Mouse (Mus musculus) kidney, adult 2 months (tissue): ENCODE results near the gene Myh6. TPM values are rescaled to one million over a fixed set of nuclear protein-coding genes. Genes with fewer than 3 reads are reported as not detected.
"Not testable (repeated sequence)": the region's sequence is repeated elsewhere in the genome, so short reads cannot be mapped to it uniquely, and the experiment has no call there.

ENCODE experiments used
- DNase-seq: peaks from one replicate; pipeline ENCODE4 v3.0.0; 2021
- H3K27ac ChIP-seq: fragments of 200-500 bp; 2 replicates; pipeline ENCODE4 v1.5.1; 2012; ENCODE audit warnings: low read depth, low read length, control low read depth, inconsistent platforms; ENCODE audit not compliant: insufficient read depth
- H3K27me3 ChIP-seq: fragments of 200-500 bp; replicated peaks from 2 replicates; pipeline ENCODE4 v1.6.1; 2012; ENCODE audit warnings: mild to moderate bottlenecking, moderate library complexity, low read length, inconsistent platforms; ENCODE audit not compliant: control insufficient read depth, insufficient read depth
- H3K36me3 ChIP-seq: fragments of 200-500 bp; 2 replicates; pipeline ENCODE4 v1.6.1; 2012; ENCODE audit warnings: mild to moderate bottlenecking, moderate library complexity, low read length, inconsistent platforms; ENCODE audit not compliant: control insufficient read depth, insufficient read depth
- H3K4me1 ChIP-seq: fragments of 200-500 bp; 2 replicates; pipeline ENCODE4 v1.6.1; 2011; ENCODE audit warnings: low read length; ENCODE audit not compliant: control insufficient read depth, insufficient read depth
- H3K4me3 ChIP-seq: fragments of 200-500 bp; 2 replicates; pipeline ENCODE4 v1.5.1; 2011; ENCODE audit warnings: mild to moderate bottlenecking, low read depth, low read length, control low read depth; ENCODE audit not compliant: insufficient read depth
- CTCF ChIP-seq: fragments of 200-500 bp; conservative IDR thresholded peaks from 2 replicates; pipeline ENCODE4 v1.5.1; 2011; ENCODE audit warnings: low read depth, mild to moderate bottlenecking, control low read depth, low read length, moderate library complexity, mixed read lengths; ENCODE audit not compliant: insufficient read depth, insufficient read length
- POLR2A ChIP-seq: fragments of 200-500 bp; IDR thresholded peaks from one replicate; pipeline ENCODE4 v1.6.1; 2011; ENCODE audit warnings: low read depth, low read length, control low read depth
- WGBS: fragments of 180-500 bp; shearing (Covaris S2); methylation state at CpG from one replicate; pipeline ENCODE4 v1.1.7; 2018; 5-methylcytosine and 5-hydroxymethylcytosine counted together
- polyA plus RNA-seq: library from polyadenylated mRNA; depleted of rRNA; stranded (reverse); fragments of >200 nt; gene quantifications from 2 replicates; pipeline ENCODE4 v1.2.3, GENCODE M21; 2012

The Myh6 gene
- polyA plus RNA-seq, 1 experiment, result 0.75 TPM

DNA sequence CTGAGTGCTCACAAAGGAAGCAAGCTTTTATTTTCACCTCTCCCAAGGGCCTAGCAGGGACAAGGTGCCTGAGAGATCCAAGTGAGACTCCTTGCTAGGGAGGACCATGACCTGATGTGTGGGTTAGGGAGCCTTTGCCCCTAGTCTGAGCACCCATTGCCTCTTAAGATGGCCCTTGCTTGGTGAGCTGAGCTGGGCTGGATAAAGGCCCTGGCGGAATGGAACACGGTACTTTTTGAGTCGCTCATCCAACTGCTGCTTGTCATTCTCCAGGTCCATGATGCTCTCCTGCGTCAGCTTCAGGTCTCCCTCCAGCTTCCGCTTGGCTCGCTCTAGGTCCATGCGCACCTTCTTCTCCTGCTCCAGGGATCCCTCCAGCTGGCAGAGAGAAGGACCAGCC lies 15.2 kb upstream of the Myh6 start:
- no peak for DNase-seq
- Histone ChIP-seq H3K27ac (no peak overlapping the region), H3K36me3 (no peaks in the 10 kb centered on the region), H3K4me3 (no peak overlapping the region), H3K27me3 (no peaks in the 10 kb centered on the region), H3K4me1 (no peaks in the 10 kb centered on the region)
- TF ChIP-seq POLR2A (no peak), CTCF (no peak)
- 95% methylated on average over 7 of the region's 7 CpGs for WGBS

DNA sequence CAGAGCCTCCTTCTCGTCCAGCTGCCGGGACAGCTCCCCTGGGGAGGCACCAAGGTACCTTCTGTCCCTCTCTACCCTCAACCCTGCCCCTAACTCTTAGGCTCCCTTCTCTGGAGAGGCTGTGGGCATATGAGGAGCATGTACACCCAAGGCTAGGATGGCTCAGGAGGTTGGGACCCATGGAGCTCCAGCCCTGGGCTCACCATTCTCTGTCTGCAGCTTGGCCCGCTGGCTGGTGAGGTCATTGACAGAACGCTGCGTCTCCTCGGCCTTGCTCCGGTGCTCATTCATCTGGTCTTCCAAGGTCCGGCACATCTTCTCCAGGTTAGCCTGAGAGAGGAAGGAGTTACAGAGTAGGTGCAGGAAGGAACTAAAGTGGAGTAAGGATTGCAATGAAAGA lies 11.9 kb upstream of the Myh6 start:
- Histone ChIP-seq H3K36me3 (no peaks in the 10 kb centered on the region), H3K4me1 (no peaks in the 10 kb centered on the region), H3K4me3 (no peak overlapping the region), H3K27ac (no peak overlapping the region), H3K27me3 (no peaks in the 10 kb centered on the region)
- no peak for DNase-seq
- WGBS, result 83% methylated on average over 8 of the region's 8 CpGs
- no peak for TF ChIP-seq CTCF
- no peak for TF ChIP-seq POLR2A

DNA sequence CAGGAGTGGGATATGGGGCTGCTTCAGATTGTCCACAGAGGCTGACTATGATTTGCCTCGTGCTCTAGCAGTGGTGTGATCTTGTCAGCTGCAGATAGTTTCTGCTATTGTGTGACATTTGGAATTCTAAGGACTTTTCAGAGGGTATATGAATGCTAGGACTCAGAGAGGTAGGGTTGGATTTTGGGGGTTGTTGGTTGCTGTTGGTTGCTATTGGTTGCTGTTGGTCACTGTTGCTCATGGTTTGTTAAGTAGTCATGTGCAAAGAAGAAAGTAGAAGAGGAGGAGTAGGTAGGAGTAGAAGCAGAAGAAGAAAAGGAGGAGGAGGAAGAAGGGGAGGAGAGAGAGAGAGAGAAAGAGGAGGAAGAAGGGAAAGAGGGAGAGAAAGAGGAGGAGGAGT lies 9.9 kb upstream of the Myh6 start, which contains the start of gene Gm17428:
TSS of gene Gm17428 (plus strand) at position 301 of the 400 bp plus-strand sequence.
- Histone ChIP-seq H3K27ac (no peak within 1 kb of the TSS), H3K4me1 (no peaks in the 10 kb centered on the region), H3K27me3 (no peaks in the 10 kb centered on the region), H3K36me3 (no peaks in the 10 kb centered on the region), H3K4me3 (no peak within 1 kb of the TSS)
- DNase-seq, result no peak
- WGBS, result 67% methylated on average over 1 of the region's 1 CpGs
- TF ChIP-seq CTCF (no peak), POLR2A (no peak)

DNA sequence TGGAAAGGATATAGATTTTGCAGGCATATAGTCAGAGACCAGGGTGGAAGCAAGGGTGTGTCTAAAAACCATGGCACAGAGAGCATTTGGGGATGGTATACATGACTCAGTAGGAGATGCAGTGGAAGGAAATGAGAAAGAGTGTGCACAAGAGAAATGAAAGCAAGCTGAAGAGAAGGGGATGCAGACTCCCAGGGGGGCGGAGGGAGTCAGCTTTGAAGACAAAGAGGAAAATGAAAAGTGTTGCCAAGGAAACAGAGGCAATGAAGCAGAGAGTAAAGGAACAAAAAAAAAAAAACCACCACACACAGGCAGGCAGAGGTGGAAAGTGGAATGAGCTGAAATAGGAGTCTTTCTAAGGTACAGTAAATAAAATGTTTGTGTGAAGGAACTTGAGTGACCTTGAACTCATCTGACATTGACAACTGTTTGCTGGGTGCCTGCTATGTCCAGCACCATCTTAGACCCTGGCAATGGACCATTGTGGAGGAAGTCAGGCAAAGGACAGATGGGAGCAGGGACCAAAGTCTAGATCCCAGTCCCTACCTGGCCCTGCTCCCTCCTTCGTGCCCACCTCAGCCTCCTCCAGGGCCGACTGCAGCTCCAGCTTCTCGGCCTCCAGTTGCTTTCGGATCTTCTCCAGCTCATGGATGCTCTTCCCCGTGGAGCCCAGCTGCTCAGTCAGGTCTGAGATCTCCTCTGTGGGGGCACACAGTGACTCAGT lies 7.5 kb upstream of the Myh6 start:
- H3K27ac ChIP-seq, result no peak overlapping the region
- H3K27me3 ChIP-seq, result no peaks in the 10 kb centered on the region
- H3K36me3 ChIP-seq, result no peaks in the 10 kb centered on the region
- WGBS, result 79% methylated on average over 6 of the region's 6 CpGs
- DNase-seq, result no peak
- TF ChIP-seq POLR2A (no peak), CTCF (no peak)
- H3K4me1 ChIP-seq, result no peaks in the 10 kb centered on the region
- no peak overlapping the region for H3K4me3 ChIP-seq

DNA sequence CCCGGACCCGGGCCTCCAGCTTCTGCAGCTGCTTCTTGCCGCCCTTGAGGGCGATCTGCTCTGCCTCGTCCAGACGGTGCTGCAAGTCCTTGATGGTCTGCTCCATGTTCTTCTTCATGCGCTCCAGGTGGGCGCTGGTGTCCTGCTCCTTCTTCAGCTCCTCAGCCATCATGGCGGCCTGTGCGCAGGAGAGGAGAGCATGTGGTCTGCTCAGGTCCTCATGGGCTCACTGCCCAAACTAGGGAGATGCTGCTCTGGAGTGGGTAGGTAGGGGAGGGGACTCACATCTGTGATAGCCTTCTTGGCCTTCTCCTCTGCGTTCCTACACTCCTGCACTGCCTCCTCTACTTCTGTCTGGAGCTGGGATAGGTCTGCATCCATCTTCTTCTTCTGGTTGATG lies 6.1 kb upstream of the Myh6 start:
- WGBS, result 96% methylated on average over 11 of the region's 11 CpGs
- H3K4me3 ChIP-seq, DNase-seq, H3K4me1 ChIP-seq, H3K27ac ChIP-seq, H3K27me3 ChIP-seq, H3K36me3 ChIP-seq: not testable (repeated sequence)

DNA sequence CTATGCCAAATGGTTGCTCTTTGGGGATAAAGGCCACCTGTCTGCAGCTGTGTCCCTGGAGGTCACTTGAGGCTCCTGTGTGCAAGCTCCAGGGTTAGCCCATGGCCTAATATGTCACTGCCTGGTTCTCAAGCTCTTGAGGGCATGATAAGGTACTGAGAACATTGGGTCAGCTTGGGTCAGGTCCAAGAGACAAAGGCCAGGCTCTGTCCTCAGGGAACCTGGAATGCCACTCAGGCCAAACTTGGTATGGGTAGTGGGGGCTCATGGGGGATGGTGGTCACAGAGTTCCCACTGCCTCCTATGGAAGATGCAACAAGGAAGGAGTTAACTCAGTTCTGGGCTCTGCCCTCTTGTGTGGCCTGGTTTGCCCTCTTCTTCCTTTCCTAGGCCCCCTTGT lies 1.6 kb upstream of the Myh6 start:
- DNase-seq, result no peak
- H3K36me3 ChIP-seq, result no peaks in the 10 kb centered on the region
- no peaks in the 10 kb centered on the region for H3K4me1 ChIP-seq
- no peak overlapping the region for H3K4me3 ChIP-seq
- TF ChIP-seq POLR2A (no peak), CTCF (no peak)
- H3K27me3 ChIP-seq, result no peaks in the 10 kb centered on the region
- H3K27ac ChIP-seq, result no peak overlapping the region

DNA sequence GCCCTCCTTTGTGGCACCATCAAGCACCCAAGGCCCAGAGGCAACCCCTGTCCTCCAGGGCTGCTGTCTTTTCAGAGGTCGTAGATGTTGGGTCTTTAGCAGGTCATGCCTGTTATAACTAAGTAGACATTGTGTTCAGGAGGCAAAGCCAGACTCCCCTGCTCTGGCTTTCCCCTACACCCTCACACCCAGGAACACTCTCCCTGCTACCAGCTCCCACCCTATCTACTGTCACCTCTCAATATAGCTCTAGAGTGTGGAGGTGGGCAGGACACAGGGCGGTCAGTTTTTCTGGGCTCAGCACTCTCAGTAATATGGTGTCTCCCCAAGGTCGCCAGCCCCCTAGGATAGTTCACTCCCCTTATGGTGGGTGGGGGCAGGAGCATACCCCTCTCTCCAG lies 1.1 kb upstream of the Myh6 start:
- 95% methylated on average over 3 of the region's 3 CpGs for WGBS
- no peak for DNase-seq
- Histone ChIP-seq H3K27ac (no peak overlapping the region), H3K4me3 (no peak overlapping the region), H3K27me3 (no peaks in the 10 kb centered on the region), H3K36me3 (no peaks in the 10 kb centered on the region), H3K4me1 (no peaks in the 10 kb centered on the region)
- TF ChIP-seq POLR2A (no peak), CTCF (no peak)
